Mouse (Mus musculus) frontal cortex, adult (tissue): ENCODE measurements at regions not wholly inside any gene's neighbourhood (a gene's known extent, or its start where the extent isn't known, plus 50 kb on each side); places are given as distances from the start of the nearest gene placed in this dataset.

Source experiments
- ATAC-seq: cut with Nextera tagmentation; 2 replicates; pipeline ENCODE4 v1.9.2; 2017; ENCODE audit warnings: mild to moderate bottlenecking, moderate library complexity, mixed read lengths; ENCODE audit not compliant: low TSS enrichment

GRCm38 (mm10) chr1:26573798-26574450 lies 113.3 kb downstream of the 4931408C20Rik start:
- no peak for ATAC-seq

- peak; percentile 99 for ATAC-seq
These were observed 127.8 kb downstream of the 4931408C20Rik start for GRCm38 (mm10) chr1:26559505-26559904.

GRCm38 (mm10) chr1:26524537-26524936 lies 162.7 kb downstream of the 4931408C20Rik start:
- no peak for ATAC-seq

- no peak for ATAC-seq
These were observed 175.9 kb downstream of the 4931408C20Rik start for GRCm38 (mm10) chr1:26511368-26511767.
